Mouse (Mus musculus) lung, embryonic 15.5 days (tissue): ENCODE results near the gene Kcnip3. TPM values are rescaled to one million over a fixed set of nuclear protein-coding genes. Genes with fewer than 3 reads are reported as not detected.

Experiments used
- ATAC-seq: fragments of 200-750 bp; cut with Nextera tagmentation; 2 replicates; pipeline ENCODE4 v1.8.0; 2017; ENCODE audit warnings: moderate number of reproducible peaks, borderline replicate concordance; ENCODE audit not compliant: low FRiP score, low TSS enrichment; ENCODE audit errors: extremely low read depth
- H3K27ac ChIP-seq: fragments of 300-500 bp; sonication (generic); 2 replicates; pipeline ENCODE4 v1.5.1; 2015; ENCODE audit warnings: moderate library complexity, mild to moderate bottlenecking, inconsistent platforms
- H3K27me3 ChIP-seq: fragments of 300-500 bp; sonication (generic); 2 replicates; pipeline ENCODE4 v1.6.1; 2015; ENCODE audit warnings: inconsistent platforms
- H3K36me3 ChIP-seq: fragments of 300-500 bp; sonication (generic); 2 replicates; pipeline ENCODE4 v1.6.1; 2015; ENCODE audit warnings: inconsistent platforms
- H3K4me1 ChIP-seq: fragments of 300-500 bp; sonication (generic); 2 replicates; pipeline ENCODE4 v1.6.1; 2015; ENCODE audit warnings: inconsistent platforms
- H3K4me2 ChIP-seq: fragments of 300-500 bp; sonication (generic); 2 replicates; pipeline ENCODE4 v1.6.1; 2015; ENCODE audit warnings: inconsistent platforms, mild to moderate bottlenecking, moderate library complexity
- H3K4me3 ChIP-seq: fragments of 300-500 bp; sonication (generic); 2 replicates; pipeline ENCODE4 v1.5.1; 2015; ENCODE audit warnings: mild to moderate bottlenecking, inconsistent platforms
- H3K9ac ChIP-seq: fragments of 300-500 bp; sonication (generic); 2 replicates; pipeline ENCODE4 v1.6.1; 2015; ENCODE audit warnings: inconsistent platforms
- H3K9me3 ChIP-seq: fragments of 300-500 bp; sonication (generic); 2 replicates; pipeline ENCODE4 v1.6.1; 2016; ENCODE audit warnings: inconsistent platforms
- WGBS: fragments of 180-500 bp; shearing (Covaris S2); methylation state at CpG from one replicate; pipeline ENCODE4 v1.1.7; 2015; 5-methylcytosine and 5-hydroxymethylcytosine counted together
- polyA plus RNA-seq: library from polyadenylated mRNA; unstranded; fragments of >200 nt; fragmentation: Nextera tagmentation; extraction: Ambion mirVana; gene quantifications from 2 replicates; pipeline ENCODE4 v1.2.1, GENCODE M21; 2015

Gene Kcnip3
- polyA plus RNA-seq, 1 experiment from 2014 or later = 3.1 TPM

GRCm38 (mm10) chr2:127514380-127515124 is 7.3 kb downstream of the Kcnip3 start:
- Histone ChIP-seq H3K4me1 (no peaks in the 10 kb centered on the region), H3K27me3 (no peaks in the 10 kb centered on the region), H3K36me3 (no peaks in the 10 kb centered on the region), H3K4me2 (no peak overlapping the region), H3K9me3 (no peaks in the 10 kb centered on the region), H3K9ac (no peak overlapping the region), H3K27ac (no peak overlapping the region), H3K4me3 (no peak overlapping the region)
- ATAC-seq = no peak
- 51% methylated on average over 9 of the region's 9 CpGs for WGBS

- Histone ChIP-seq H3K27ac (no peak overlapping the region), H3K4me1 (peaks cover 6% of the 10 kb centered on the region), H3K9me3 (no peaks in the 10 kb centered on the region), H3K27me3 (no peaks in the 10 kb centered on the region), H3K36me3 (no peaks in the 10 kb centered on the region), H3K4me3 (no peak overlapping the region), H3K9ac (no peak overlapping the region), H3K4me2 (no peak overlapping the region)
- no peak for ATAC-seq
- WGBS = 45% methylated on average over 3 of the region's 3 CpGs
These were observed 8.7 kb downstream of the Kcnip3 start for GRCm38 (mm10) chr2:127513244-127513643.

GRCm38 (mm10) chr2:127511426-127511825 is 10.5 kb downstream of the Kcnip3 start:
- no peak for ATAC-seq
- Histone ChIP-seq H3K27me3 (no peaks in the 10 kb centered on the region), H3K4me3 (no peak overlapping the region), H3K27ac (no peak overlapping the region), H3K36me3 (no peaks in the 10 kb centered on the region), H3K4me1 (peaks cover 17% of the 10 kb centered on the region), H3K9ac (no peak overlapping the region), H3K9me3 (no peaks in the 10 kb centered on the region), H3K4me2 (no peak overlapping the region)
- WGBS = 40% methylated on average over 4 of the region's 4 CpGs

GRCm38 (mm10) chr2:127507967-127508660 is 13.8 kb downstream of the Kcnip3 start:
- Histone ChIP-seq H3K4me1 (peaks cover 17% of the 10 kb centered on the region), H3K36me3 (no peaks in the 10 kb centered on the region), H3K4me2 (no peak overlapping the region), H3K4me3 (no peak overlapping the region), H3K27ac (peak overlapping the region; percentile 39; the same call in 1 of the 2 replicates), H3K9me3 (no peaks in the 10 kb centered on the region), H3K27me3 (no peaks in the 10 kb centered on the region), H3K9ac (no peak overlapping the region)
- 53% methylated on average over 7 of the region's 7 CpGs for WGBS
- no peak for ATAC-seq

- no peaks in the 10 kb centered on the region for H3K9me3 ChIP-seq
- no peak overlapping the region for H3K4me2 ChIP-seq
- no peaks in the 10 kb centered on the region for H3K27me3 ChIP-seq
- no peak overlapping the region for H3K4me3 ChIP-seq
- WGBS = 21% methylated on average over 7 of the region's 7 CpGs
- H3K36me3 ChIP-seq = no peaks in the 10 kb centered on the region
- peaks cover 17% of the 10 kb centered on the region for H3K4me1 ChIP-seq
- H3K27ac ChIP-seq = no peak overlapping the region
- H3K9ac ChIP-seq = no peak overlapping the region
- ATAC-seq = peak; percentile 24
These were observed 14.7 kb downstream of the Kcnip3 start for GRCm38 (mm10) chr2:127507077-127507774.

- H3K27me3 ChIP-seq = no peaks in the 10 kb centered on the region
- no peaks in the 10 kb centered on the region for H3K9me3 ChIP-seq
- H3K27ac ChIP-seq = no peak overlapping the region
- no peak overlapping the region for H3K9ac ChIP-seq
- H3K4me1 ChIP-seq = peaks cover 17% of the 10 kb centered on the region
- no peak overlapping the region for H3K4me3 ChIP-seq
- 71% methylated on average over 6 of the region's 6 CpGs for WGBS
- H3K36me3 ChIP-seq = no peaks in the 10 kb centered on the region
- ATAC-seq = no peak
- H3K4me2 ChIP-seq = no peak overlapping the region
These were observed 15.7 kb downstream of the Kcnip3 start for GRCm38 (mm10) chr2:127506131-127506632.

GRCm38 (mm10) chr2:127505196-127505595 is 16.7 kb downstream of the Kcnip3 start:
- ATAC-seq = no peak
- Histone ChIP-seq H3K27me3 (no peaks in the 10 kb centered on the region), H3K36me3 (no peaks in the 10 kb centered on the region), H3K4me2 (no peak overlapping the region), H3K27ac (no peak overlapping the region), H3K4me3 (no peak overlapping the region), H3K9me3 (no peaks in the 10 kb centered on the region), H3K4me1 (peaks cover 17% of the 10 kb centered on the region), H3K9ac (no peak overlapping the region)
- WGBS = 25% methylated on average over 4 of the region's 4 CpGs

- no peaks in the 10 kb centered on the region for H3K27me3 ChIP-seq
- no peak overlapping the region for H3K27ac ChIP-seq
- H3K4me3 ChIP-seq = no peak overlapping the region
- H3K4me2 ChIP-seq = no peak overlapping the region
- ATAC-seq = peak; percentile 16; the same call in 1 of the 2 replicates
- H3K4me1 ChIP-seq = peaks cover 17% of the 10 kb centered on the region
- no peak overlapping the region for H3K9ac ChIP-seq
- H3K9me3 ChIP-seq = no peaks in the 10 kb centered on the region
- no peaks in the 10 kb centered on the region for H3K36me3 ChIP-seq
- WGBS = 38% methylated on average over 8 of the region's 8 CpGs
These were observed 17.9 kb downstream of the Kcnip3 start for GRCm38 (mm10) chr2:127503751-127504549.

- Histone ChIP-seq H3K4me3 (no peak overlapping the region), H3K9me3 (no peaks in the 10 kb centered on the region), H3K27ac (no peak overlapping the region), H3K4me1 (no peaks in the 10 kb centered on the region), H3K9ac (no peak overlapping the region), H3K4me2 (no peak overlapping the region), H3K36me3 (no peaks in the 10 kb centered on the region), H3K27me3 (no peaks in the 10 kb centered on the region)
- WGBS = 36% methylated on average over 7 of the region's 7 CpGs
- no peak for ATAC-seq
These were observed 20.8 kb downstream of the Kcnip3 start for GRCm38 (mm10) chr2:127501061-127501460.

GRCm38 (mm10) chr2:127498750-127499149 is 23.1 kb downstream of the Kcnip3 start:
- Histone ChIP-seq H3K4me2 (no peak overlapping the region), H3K27me3 (no peaks in the 10 kb centered on the region), H3K4me1 (no peaks in the 10 kb centered on the region), H3K4me3 (no peak overlapping the region), H3K9me3 (no peaks in the 10 kb centered on the region), H3K36me3 (no peaks in the 10 kb centered on the region), H3K27ac (no peak overlapping the region), H3K9ac (no peak overlapping the region)
- WGBS = 65% methylated on average over 8 of the region's 8 CpGs
- no peak for ATAC-seq

GRCm38 (mm10) chr2:127496321-127496720 is 25.6 kb downstream of the Kcnip3 start:
- 50% methylated on average over 1 of the region's 1 CpGs for WGBS

More at GRCm38 (mm10) chr2:127496321-127496720, 25.6 kb downstream of the Kcnip3 start:
- no peak for ATAC-seq
- H3K36me3 ChIP-seq = no peaks in the 10 kb centered on the region
- H3K4me2 ChIP-seq = no peak overlapping the region
- H3K9me3 ChIP-seq = no peaks in the 10 kb centered on the region
- no peaks in the 10 kb centered on the region for H3K27me3 ChIP-seq
- no peaks in the 10 kb centered on the region for H3K4me1 ChIP-seq
- H3K27ac ChIP-seq = no peak overlapping the region
- H3K4me3 ChIP-seq = no peak overlapping the region
- H3K9ac ChIP-seq = no peak overlapping the region
